Mouse (Mus musculus): Measurements from ENCODE around the gene Rasgef1b. TPM values are rescaled to one million over a fixed set of nuclear protein-coding genes. Genes with fewer than 3 reads are reported as not detected.

Rasgef1b gene
- total RNA-seq, 2 experiments from 2014 or later: 14.6 to 19.6 TPM

- no peak for DNase-seq
Observed at GRCm38 (mm10) chr5:99541999-99542765, 186.7 kb downstream of the Rasgef1b start.

- DNase-seq: no peak
Observed at GRCm38 (mm10) chr5:99541321-99541895, 187.5 kb downstream of the Rasgef1b start.

GRCm38 (mm10) chr5:99533416-99533815 is 195.4 kb downstream of the Rasgef1b start:
- DNase-seq: peak; percentile 35 to 53

GRCm38 (mm10) chr5:99526797-99527201 is 202.1 kb downstream of the Rasgef1b start:
- no peak for DNase-seq

GRCm38 (mm10) chr5:99525649-99526048 is 203.2 kb downstream of the Rasgef1b start:
- DNase-seq: no peak

GRCm38 (mm10) chr5:99522571-99523269 is 206.1 kb downstream of the Rasgef1b start:
- no peak for DNase-seq

- DNase-seq: peak; percentile 16 to 40
Observed at GRCm38 (mm10) chr5:99521411-99521810, 207.5 kb downstream of the Rasgef1b start.

GRCm38 (mm10) chr5:99519556-99519955 is 209.3 kb downstream of the Rasgef1b start:
- no peak for DNase-seq

- DNase-seq: no peak
Observed at GRCm38 (mm10) chr5:99519023-99519422, 209.8 kb downstream of the Rasgef1b start.

GRCm38 (mm10) chr5:99516207-99516606 is 212.7 kb downstream of the Rasgef1b start:
- no peak for DNase-seq

GRCm38 (mm10) chr5:99515764-99516163 is 213.1 kb downstream of the Rasgef1b start:
- no peak for DNase-seq

GRCm38 (mm10) chr5:99513209-99513880 is 215.5 kb downstream of the Rasgef1b start:
- DNase-seq: no peak

- DNase-seq: no peak
Observed at GRCm38 (mm10) chr5:99511081-99511480, 217.8 kb downstream of the Rasgef1b start.

GRCm38 (mm10) chr5:99506109-99506508 is 222.8 kb downstream of the Rasgef1b start:
- no peak for DNase-seq

GRCm38 (mm10) chr5:99504349-99504830 is 224.5 kb downstream of the Rasgef1b start:
- no peak for DNase-seq

GRCm38 (mm10) chr5:99502681-99503080 is 226.2 kb downstream of the Rasgef1b start:
- no peak for DNase-seq

- DNase-seq: peak in 1 of 2 experiments; percentile 8
Observed at GRCm38 (mm10) chr5:99499404-99500089, 229.3 kb downstream of the Rasgef1b start.

- no peak for DNase-seq
Observed at GRCm38 (mm10) chr5:99497856-99498255, 231.0 kb downstream of the Rasgef1b start.

GRCm38 (mm10) chr5:99496931-99497782 is 231.7 kb downstream of the Rasgef1b start:
- peak; percentile 20 to 24 for DNase-seq

GRCm38 (mm10) chr5:99496157-99496453 is 232.8 kb downstream of the Rasgef1b start:
- DNase-seq: no peak
